Mouse (Mus musculus): ENCODE results near the gene Xpo6. TPM values are rescaled to one million over a fixed set of nuclear protein-coding genes. Genes with fewer than 3 reads are reported as not detected.
A peak's percentile ranks its signal among the peaks of the same experiment; 100 is the strongest.

Gene Xpo6
- polyA plus RNA-seq, 1 experiment from 2014 or later, result 20.0 TPM

DNA sequence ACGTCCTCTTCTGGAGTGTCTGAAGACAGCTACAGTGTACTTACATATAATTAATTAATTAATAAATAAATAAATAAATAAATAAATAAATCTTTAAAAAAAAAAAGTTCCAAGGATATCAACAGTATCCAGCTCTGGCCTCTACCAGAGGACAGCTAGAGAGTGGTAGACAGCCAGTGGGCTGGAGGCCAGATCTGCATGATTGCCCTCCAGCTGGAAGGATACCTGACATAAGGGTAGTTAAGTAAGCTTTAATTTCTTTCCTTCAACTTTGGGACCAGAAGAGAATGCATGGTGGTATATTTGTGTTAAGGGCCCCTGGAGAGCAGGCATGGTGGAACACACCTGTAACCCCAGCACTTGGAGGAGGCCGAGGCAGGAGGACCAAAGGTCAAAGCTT, 100.5 kb downstream of the Xpo6 start:
- H3K27me3 ChIP-seq (replicated peaks; ENCODE audit: control insufficient read depth, insufficient read depth, low read length), result no peaks in the 10 kb centered on the region
- H3K4me2 ChIP-seq (replicated peaks; ENCODE audit: low read depth), result no peak overlapping the region
- H3K9ac ChIP-seq (ENCODE audit: low read depth, low read length), result no peak overlapping the region
- ATAC-seq, result no peak
- no peak overlapping the region for H3K4me3 ChIP-seq (ENCODE audit: low read depth, low read length)
- H3K27ac ChIP-seq (ENCODE audit: low read depth, low read length), result no peak overlapping the region
- TF ChIP-seq CTCF (IDR thresholded peaks at IDR 0.05; ENCODE audit: low read depth), result no peak
- no peaks in the 10 kb centered on the region for H3K9me3 ChIP-seq (ENCODE audit: control insufficient read depth)
- 64% methylated on average over 2 of the region's 2 CpGs for WGBS
- H3K4me1 ChIP-seq (replicated peaks; ENCODE audit: control insufficient read depth, insufficient read depth, low read length), result no peaks in the 10 kb centered on the region
- peaks cover 45% of the 10 kb centered on the region for H3K36me3 ChIP-seq (ENCODE audit: control insufficient read depth, insufficient read depth)

DNA sequence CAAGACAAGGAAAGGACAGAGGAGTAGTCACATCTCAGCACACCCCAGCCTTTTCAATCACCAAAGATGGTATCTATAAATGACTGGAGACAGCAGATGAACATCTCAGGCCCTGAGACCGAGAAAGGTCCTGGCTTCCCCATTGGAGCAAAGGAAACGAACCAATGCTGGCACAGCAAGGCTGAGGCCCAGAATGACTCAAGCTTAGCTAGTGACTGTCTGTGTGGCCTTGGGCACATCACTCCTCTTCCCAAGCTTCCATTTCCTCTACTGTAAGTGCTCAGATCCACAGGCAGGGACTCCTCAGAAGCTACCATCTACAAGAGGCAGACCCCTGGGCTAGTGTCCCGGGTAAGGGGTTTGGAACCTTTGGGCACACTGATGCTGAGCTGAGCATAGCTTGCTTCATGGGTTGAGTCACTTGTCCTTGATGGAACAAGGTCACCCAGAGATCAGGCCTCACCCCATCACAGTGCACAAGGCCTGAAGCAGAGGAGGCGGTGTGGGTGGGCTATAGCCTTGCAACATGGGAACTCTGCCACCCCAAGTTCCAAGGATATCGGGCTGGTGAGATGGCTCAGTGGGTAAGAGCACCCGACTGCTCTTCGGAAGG, 101.0 kb downstream of the Xpo6 start:
- WGBS, result 96% methylated on average over 7 of the region's 7 CpGs
- Histone ChIP-seq H3K27me3 (replicated peaks; ENCODE audit: control insufficient read depth, insufficient read depth, low read length) (no peaks in the 10 kb centered on the region), H3K4me2 (replicated peaks; ENCODE audit: low read depth) (no peak overlapping the region), H3K4me1 (replicated peaks; ENCODE audit: control insufficient read depth, insufficient read depth, low read length) (no peaks in the 10 kb centered on the region), H3K9ac (ENCODE audit: low read depth, low read length) (no peak overlapping the region), H3K36me3 (ENCODE audit: control insufficient read depth, insufficient read depth) (peaks cover 39% of the 10 kb centered on the region), H3K4me3 (ENCODE audit: low read depth, low read length) (no peak overlapping the region), H3K27ac (ENCODE audit: low read depth, low read length) (no peak overlapping the region), H3K9me3 (ENCODE audit: control insufficient read depth) (no peaks in the 10 kb centered on the region)
- no peak for TF ChIP-seq CTCF (IDR thresholded peaks at IDR 0.05; ENCODE audit: low read depth)
- ATAC-seq, result no peak

- no peak overlapping the region for H3K27ac ChIP-seq (ENCODE audit: low read depth, low read length)
- H3K4me2 ChIP-seq (replicated peaks; ENCODE audit: low read depth), result no peak overlapping the region
- no peaks in the 10 kb centered on the region for H3K9me3 ChIP-seq (ENCODE audit: control insufficient read depth)
- H3K9ac ChIP-seq (ENCODE audit: low read depth, low read length), result no peak overlapping the region
- H3K36me3 ChIP-seq (ENCODE audit: control insufficient read depth, insufficient read depth), result peaks cover 22% of the 10 kb centered on the region
- no peaks in the 10 kb centered on the region for H3K4me1 ChIP-seq (replicated peaks; ENCODE audit: control insufficient read depth, insufficient read depth, low read length)
- WGBS, result 62% methylated on average over 7 of the region's 9 CpGs
- no peak for TF ChIP-seq CTCF (IDR thresholded peaks at IDR 0.05; ENCODE audit: low read depth)
- H3K27me3 ChIP-seq (replicated peaks; ENCODE audit: control insufficient read depth, insufficient read depth, low read length), result no peaks in the 10 kb centered on the region
- ATAC-seq, result no peak; the same call in 1 of the 2 replicates
- H3K4me3 ChIP-seq (ENCODE audit: low read depth, low read length), result no peak overlapping the region
These were observed 102.9 kb downstream of the Xpo6 start for GRCm38 (mm10) chr7:126097219-126097915.

DNA sequence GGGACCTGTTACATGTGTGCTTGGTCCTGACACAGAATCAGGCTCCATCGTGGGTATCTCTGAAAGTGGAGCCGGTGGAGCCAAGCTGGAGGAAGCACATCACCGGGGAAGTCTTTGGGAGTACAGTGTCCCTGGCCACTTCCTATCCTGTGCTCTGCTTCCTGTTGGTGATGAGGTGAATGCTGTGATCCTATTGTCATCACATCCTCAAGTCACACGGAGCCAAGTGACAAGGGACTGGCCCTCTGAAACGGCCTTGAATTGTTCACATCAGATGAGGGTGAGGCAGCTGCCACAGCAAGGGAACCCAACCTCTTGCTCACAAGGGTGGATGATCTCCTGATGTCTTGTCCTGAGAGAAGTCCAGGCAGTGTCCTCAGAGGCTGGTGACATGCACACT, 103.7 kb downstream of the Xpo6 start:
- no peak for TF ChIP-seq CTCF (IDR thresholded peaks at IDR 0.05; ENCODE audit: low read depth)
- Histone ChIP-seq H3K27ac (ENCODE audit: low read depth, low read length) (no peak overlapping the region), H3K4me3 (ENCODE audit: low read depth, low read length) (no peak overlapping the region), H3K9ac (ENCODE audit: low read depth, low read length) (no peak overlapping the region), H3K27me3 (replicated peaks; ENCODE audit: control insufficient read depth, insufficient read depth, low read length) (no peaks in the 10 kb centered on the region), H3K4me1 (replicated peaks; ENCODE audit: control insufficient read depth, insufficient read depth, low read length) (no peaks in the 10 kb centered on the region), H3K9me3 (ENCODE audit: control insufficient read depth) (no peaks in the 10 kb centered on the region), H3K36me3 (ENCODE audit: control insufficient read depth, insufficient read depth) (peaks cover 15% of the 10 kb centered on the region), H3K4me2 (replicated peaks; ENCODE audit: low read depth) (no peak overlapping the region)
- 71% methylated on average over 5 of the region's 5 CpGs for WGBS
- ATAC-seq, result peak; percentile 19; the same call in 1 of the 2 replicates

GRCm38 (mm10) chr7:126094738-126095137, 105.6 kb downstream of the Xpo6 start:
- TF ChIP-seq CTCF (IDR thresholded peaks at IDR 0.05; ENCODE audit: low read depth), result no peak
- no peak for ATAC-seq
- Histone ChIP-seq H3K36me3 (ENCODE audit: control insufficient read depth, insufficient read depth) (no peaks in the 10 kb centered on the region), H3K4me1 (replicated peaks; ENCODE audit: control insufficient read depth, insufficient read depth, low read length) (no peaks in the 10 kb centered on the region), H3K9me3 (ENCODE audit: control insufficient read depth) (no peaks in the 10 kb centered on the region), H3K27ac (ENCODE audit: low read depth, low read length) (no peak overlapping the region), H3K27me3 (replicated peaks; ENCODE audit: control insufficient read depth, insufficient read depth, low read length) (no peaks in the 10 kb centered on the region), H3K4me3 (ENCODE audit: low read depth, low read length) (no peak overlapping the region), H3K9ac (ENCODE audit: low read depth, low read length) (no peak overlapping the region), H3K4me2 (replicated peaks; ENCODE audit: low read depth) (no peak overlapping the region)
- 83% methylated on average over 5 of the region's 5 CpGs for WGBS

DNA sequence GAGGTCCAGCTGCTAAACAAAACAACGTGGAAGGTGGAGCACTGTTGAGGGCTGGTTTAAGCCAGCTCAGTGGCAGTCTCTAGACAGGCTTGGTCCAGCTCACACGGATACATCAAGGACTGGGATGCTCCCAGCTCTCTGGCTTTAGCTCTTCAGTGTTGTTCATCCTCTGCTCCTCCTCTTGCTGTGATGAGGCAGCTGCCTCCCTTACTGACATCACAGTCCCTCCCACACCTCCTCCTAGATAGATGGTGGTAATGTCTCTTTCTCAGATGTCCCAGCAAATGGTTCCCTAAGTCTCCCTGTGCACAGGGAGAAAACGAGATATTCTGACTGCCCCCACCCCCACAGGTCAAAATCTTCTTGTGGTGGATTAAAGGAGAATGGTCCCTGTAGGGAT, 107.1 kb downstream of the Xpo6 start:
- H3K4me1 ChIP-seq (replicated peaks; ENCODE audit: control insufficient read depth, insufficient read depth, low read length), result no peaks in the 10 kb centered on the region
- no peaks in the 10 kb centered on the region for H3K27me3 ChIP-seq (replicated peaks; ENCODE audit: control insufficient read depth, insufficient read depth, low read length)
- no peaks in the 10 kb centered on the region for H3K9me3 ChIP-seq (ENCODE audit: control insufficient read depth)
- no peak overlapping the region for H3K4me3 ChIP-seq (ENCODE audit: low read depth, low read length)
- TF ChIP-seq CTCF (IDR thresholded peaks at IDR 0.05; ENCODE audit: low read depth), result no peak
- no peak overlapping the region for H3K27ac ChIP-seq (ENCODE audit: low read depth, low read length)
- ATAC-seq, result no peak
- no peak overlapping the region for H3K9ac ChIP-seq (ENCODE audit: low read depth, low read length)
- no peaks in the 10 kb centered on the region for H3K36me3 ChIP-seq (ENCODE audit: control insufficient read depth, insufficient read depth)
- 52% methylated on average over 3 of the region's 3 CpGs for whole genome bisulfite sequencing
- H3K4me2 ChIP-seq (replicated peaks; ENCODE audit: low read depth), result no peak overlapping the region
